8 mouse cellular contexts compared by ENCODE assay signal in the genomic region with DNA sequence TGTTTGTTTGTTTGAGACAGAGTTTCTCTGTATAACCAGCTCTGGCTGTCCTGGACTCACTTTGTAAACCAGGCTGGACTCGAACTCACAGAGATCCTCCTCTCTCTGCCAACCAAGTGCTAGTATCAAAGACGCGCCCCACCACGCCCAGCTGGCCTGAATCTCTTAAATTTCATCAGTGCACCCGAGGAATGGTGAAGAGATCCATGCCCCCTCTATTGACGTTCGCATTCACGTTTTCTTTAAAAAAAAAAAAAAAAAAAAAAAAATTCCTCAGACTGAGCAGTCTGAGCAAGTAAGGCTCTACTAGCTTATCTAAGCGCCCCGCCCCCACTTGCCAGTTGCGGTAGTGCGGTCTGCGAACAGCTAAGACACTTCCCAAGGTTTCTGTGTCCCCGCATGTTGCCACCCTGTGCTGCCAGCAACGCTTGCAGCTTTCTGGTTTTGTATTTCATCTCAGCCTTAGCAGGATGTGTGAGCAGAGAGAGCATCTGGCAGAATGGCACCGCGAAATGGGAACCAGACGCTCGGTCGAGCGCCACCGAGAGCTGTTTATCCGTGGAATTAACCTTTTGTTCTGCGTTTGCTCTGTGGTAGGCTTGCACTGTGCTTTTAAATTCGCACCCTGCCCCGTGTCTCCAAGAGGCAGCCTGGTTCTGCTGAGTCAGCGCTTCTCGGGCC.
A peak's percentile ranks its signal among the peaks of the same experiment; 100 is the strongest.
DNase-seq lines count a peak whose midpoint lies in the region; ATAC-seq lines count a peak whose summit lies in the region.

No protein-coding gene starts in this region.

- intact Hi-C loops in left cerebral cortex, postnatal 14 days (cut with DNase I) = loop anchor here (2.0 to 5.0 kb wide), 2 partner anchors 168 to 228 kb away; no protein-coding TSS in a partner anchor

- peak; percentile 11 for ATAC-seq in inflammation-experienced regulatory T-cells, adult 6 months

- peak; percentile 25 to 36 for DNase-seq in cerebellum, postnatal 36 days
- DNase-seq in cerebellum, adult 8-10 months = no peak
- peak; percentile 76 for DNase-seq in c-Kit-positive CD71-positive TER-119-positive erythroid progenitor cells, embryonic 14.5 days (ENCODE audit: low spot score)
- DNase-seq in gastrocnemius, adult 18-20 months (ENCODE audit: low spot score) = peak; percentile 53
- peak; percentile 78 to 94 for DNase-seq in left cerebral cortex, postnatal 14 days (ENCODE audit: low spot score in 2 of 2)
- DNase-seq in mesoderm, embryonic 11.5 days (ENCODE audit: low read depth, low spot score) = peak; percentile 77
- peak; percentile 41 to 76 for DNase-seq in spleen, postnatal 10 days (ENCODE audit: low spot score in 2 of 2)
